Mouse (Mus musculus) gastrocnemius, adult 2 months (tissue): ENCODE results near the gene Rag2. TPM values are rescaled to one million over a fixed set of nuclear protein-coding genes. Genes with fewer than 3 reads are reported as not detected.

Experiments used
- DNase-seq: peaks from one replicate; pipeline ENCODE4 v3.0.0; 2022
- H3K27ac ChIP-seq: fragments of 200-600 bp; 2 replicates; pipeline ENCODE4 v1.8.1; 2022; ENCODE audit warnings: mild to moderate bottlenecking
- H3K4me3 ChIP-seq: fragments of 200-600 bp; 2 replicates; pipeline ENCODE4 v1.8.1; 2022; ENCODE audit warnings: mild to moderate bottlenecking, moderate library complexity
- CTCF ChIP-seq: fragments of 200-600 bp; IDR thresholded peaks from 2 replicates; pipeline ENCODE4 v1.8.1; 2022; ENCODE audit warnings: antibody characterized with exemption, mild to moderate bottlenecking, moderate library complexity
- intact Hi-C: fragments of 180-260 bp; cut with DNase I; formaldehyde crosslinking; loops from one replicate; pipeline ENCODE4 v1.15.1; 2025
- total RNA-seq, 2 experiments: library from RNA; stranded (reverse); gene quantifications; 2 replicates each; pipeline ENCODE4 v1.2.3; 2021

The Rag2 gene
- total RNA-seq, 2 experiments from 2014 or later, result not detected

- Histone ChIP-seq H3K4me3 (no peak overlapping the region), H3K27ac (no peak overlapping the region)
- intact Hi-C loops, result no loop called here
- TF ChIP-seq CTCF, result no peak
- DNase-seq, result no peak
Measured at GRCm38 (mm10) chr2:101639840-101640350, 15.4 kb downstream of the Rag2 start.

- intact Hi-C loops, result no loop called here
- no peak overlapping the region for H3K27ac ChIP-seq
- no peak for DNase-seq
- no peak for TF ChIP-seq CTCF
- no peak overlapping the region for H3K4me3 ChIP-seq
Measured at GRCm38 (mm10) chr2:101645841-101646240, 21.3 kb downstream of the Rag2 start.

GRCm38 (mm10) chr2:101648361-101648760 is 23.8 kb downstream of the Rag2 start:
- DNase-seq, result no peak
- Histone ChIP-seq H3K4me3 (no peak overlapping the region), H3K27ac (no peak overlapping the region)
- intact Hi-C loops, result no loop called here
- TF ChIP-seq CTCF, result no peak

- Histone ChIP-seq H3K27ac (no peak within 1 kb of the TSS), H3K4me3 (no peak within 1 kb of the TSS)
- no peak for DNase-seq
- intact Hi-C loops, result no loop called here
- no peak for TF ChIP-seq CTCF
Measured at GRCm38 (mm10) chr2:101649114-101649671, 24.7 kb downstream of the Rag2 start, which contains the start of the genes Rag1 and B230118H07Rik. Gene Rag1, minus strand, starts transcription at chr2:101649501. Gene B230118H07Rik, minus strand, starts transcription at chr2:101649532.

- no peak for TF ChIP-seq CTCF
- Histone ChIP-seq H3K27ac (no peak overlapping the region), H3K4me3 (no peak overlapping the region)
- DNase-seq, result no peak
- intact Hi-C loops, result no loop called here
Measured at GRCm38 (mm10) chr2:101650446-101650845, 25.9 kb downstream of the Rag2 start.

- Histone ChIP-seq H3K4me3 (peak overlapping the region; percentile 64), H3K27ac (no peak overlapping the region)
- no peak for TF ChIP-seq CTCF
- DNase-seq, result no peak
- intact Hi-C loops, result no loop called here
Measured at GRCm38 (mm10) chr2:101652204-101652920, 27.8 kb downstream of the Rag2 start.

- H3K4me3 ChIP-seq, result peak overlapping the region; percentile 64
- H3K27ac ChIP-seq, result no peak overlapping the region
- peak; percentile 79 for TF ChIP-seq CTCF
- intact Hi-C loops, result loop anchor here (1.0 kb wide), 1 partner anchor 181 kb away; no protein-coding TSS in a partner anchor
- peak; percentile 78 for DNase-seq
Measured at GRCm38 (mm10) chr2:101652921-101653597, 28.5 kb downstream of the Rag2 start.

- no peak for DNase-seq
- intact Hi-C loops, result no loop called here
- H3K4me3 ChIP-seq, result no peak overlapping the region
- no peak overlapping the region for H3K27ac ChIP-seq
- no peak for TF ChIP-seq CTCF
Measured at GRCm38 (mm10) chr2:101660536-101660935, 36.0 kb downstream of the Rag2 start.

- DNase-seq, result peak; percentile 75
- Histone ChIP-seq H3K4me3 (peak overlapping the region; percentile 25), H3K27ac (no peak overlapping the region)
- intact Hi-C loops, result no loop called here
- TF ChIP-seq CTCF, result peak; percentile 95
Measured at GRCm38 (mm10) chr2:101665058-101665702, 40.7 kb downstream of the Rag2 start.

- no peak for DNase-seq
- no peak for TF ChIP-seq CTCF
- H3K4me3 ChIP-seq, result peak overlapping the region; percentile 25
- intact Hi-C loops, result no loop called here
- no peak overlapping the region for H3K27ac ChIP-seq
Measured at GRCm38 (mm10) chr2:101665703-101666092, 41.2 kb downstream of the Rag2 start.

- DNase-seq, result no peak
Measured at GRCm38 (mm10) chr2:101668751-101669150, 44.2 kb downstream of the Rag2 start.

GRCm38 (mm10) chr2:101673547-101673946 is 49.0 kb downstream of the Rag2 start:
- Histone ChIP-seq H3K4me3 (no peak overlapping the region), H3K27ac (no peak overlapping the region)
- TF ChIP-seq CTCF, result no peak
- no peak for DNase-seq
- intact Hi-C loops, result no loop called here

More at GRCm38 (mm10) chr2:101668751-101669150, 44.2 kb downstream of the Rag2 start:
- no peak for TF ChIP-seq CTCF
- Histone ChIP-seq H3K27ac (no peak overlapping the region), H3K4me3 (no peak overlapping the region)
- intact Hi-C loops, result no loop called here
